Mouse (Mus musculus) midbrain, embryonic 16.5 days (tissue): ENCODE measurements around the gene Cldn34c1. TPM values are rescaled to one million over a fixed set of nuclear protein-coding genes. Genes with fewer than 3 reads are reported as not detected.
"Not testable (repeated sequence)": the region's sequence is repeated elsewhere in the genome, so short reads cannot be mapped to it uniquely, and the experiment has no call there.

Experiments
- ATAC-seq: fragments of 200-750 bp; cut with Nextera tagmentation; 2 replicates; pipeline ENCODE4 v1.8.0; 2017; ENCODE audit warnings: moderate TSS enrichment
- H3K27ac ChIP-seq: fragments of 300-500 bp; sonication (generic); 2 replicates; pipeline ENCODE4 v1.5.1; 2014; ENCODE audit warnings: mild to moderate bottlenecking, low read length, mixed read lengths
- H3K27me3 ChIP-seq: fragments of 300-500 bp; sonication (generic); 2 replicates; pipeline ENCODE4 v1.6.1; 2014; ENCODE audit warnings: low read depth, low read length, mixed read lengths; ENCODE audit not compliant: control insufficient read depth, insufficient read depth
- H3K36me3 ChIP-seq: fragments of 300-500 bp; sonication (generic); 2 replicates; pipeline ENCODE4 v1.6.1; 2014; ENCODE audit warnings: mild to moderate bottlenecking, low read length, moderate library complexity, mixed read lengths; ENCODE audit not compliant: control insufficient read depth, insufficient read depth
- H3K4me1 ChIP-seq: fragments of 300-500 bp; sonication (generic); 2 replicates; pipeline ENCODE4 v1.6.1; 2014; ENCODE audit warnings: mild to moderate bottlenecking, low read length, mixed read lengths; ENCODE audit not compliant: control insufficient read depth, insufficient read depth
- H3K4me2 ChIP-seq: fragments of 300-500 bp; sonication (generic); 2 replicates; pipeline ENCODE4 v1.6.1; 2014; ENCODE audit warnings: mild to moderate bottlenecking, low read length, mixed read lengths
- H3K4me3 ChIP-seq: fragments of 300-500 bp; sonication (generic); 2 replicates; pipeline ENCODE4 v1.5.1; 2014; ENCODE audit warnings: low read depth, mild to moderate bottlenecking, low read length, moderate library complexity, mixed read lengths
- H3K9ac ChIP-seq: fragments of 300-500 bp; sonication (generic); 2 replicates; pipeline ENCODE4 v1.6.1; 2014; ENCODE audit warnings: low read depth, low read length, mixed read lengths
- H3K9me3 ChIP-seq: fragments of 300-500 bp; sonication (generic); replicated peaks from 2 replicates; pipeline ENCODE4 v1.6.1; 2014; ENCODE audit warnings: mild to moderate bottlenecking, low read length, mixed read lengths; ENCODE audit not compliant: control insufficient read depth, poor library complexity, severe bottlenecking
- WGBS: fragments of 180-500 bp; shearing (Covaris S2); extraction: QIAGEN DNeasy Blood & Tissue Kit; methylation state at CpG from one replicate; pipeline ENCODE4 v1.1.7; 2014; 5-methylcytosine and 5-hydroxymethylcytosine counted together
- polyA plus RNA-seq: library from polyadenylated mRNA; unstranded; fragments of >200 nt; fragmentation: Nextera tagmentation; extraction: Ambion mirVana; gene quantifications from 2 replicates; pipeline ENCODE4 v1.2.1, GENCODE M21; 2015

Gene Cldn34c1
- 29.5 and 34.2 TPM in 2 replicates for polyA plus RNA-seq

GRCm38 (mm10) chrX:123103291-123104260 lies at the start of gene Cldn34c1:
Cldn34c1 (plus strand) TSS chrX:123103495.
- 7% methylated on average over 55 of the region's 66 CpGs for WGBS
- Histone ChIP-seq H3K27ac (peak within 1 kb of the TSS; percentile 93), H3K9ac (peak within 1 kb of the TSS; percentile 76), H3K4me2 (peak within 1 kb of the TSS; percentile 53), H3K4me1 (no peaks in the 10 kb centered on the region), H3K36me3 (no peaks in the 10 kb centered on the region), H3K4me3 (peak within 1 kb of the TSS; percentile 59), H3K9me3 (no peaks in the 10 kb centered on the region), H3K27me3 (no peaks in the 10 kb centered on the region)
- peak; percentile 99 for ATAC-seq

GRCm38 (mm10) chrX:123087441-123087840 lies 15.9 kb upstream of the Cldn34c1 start:
- Histone ChIP-seq H3K36me3 (no peaks in the 10 kb centered on the region), H3K9me3 (no peaks in the 10 kb centered on the region), H3K4me3 (no peak overlapping the region), H3K9ac (no peak overlapping the region), H3K27me3 (no peaks in the 10 kb centered on the region), H3K4me1 (no peaks in the 10 kb centered on the region), H3K27ac (no peak overlapping the region), H3K4me2 (no peak overlapping the region)
- no peak for ATAC-seq
- WGBS, result 85% methylated on average over 3 of the region's 3 CpGs

- H3K4me1 ChIP-seq, H3K27me3 ChIP-seq, H3K9me3 ChIP-seq, H3K36me3 ChIP-seq: not testable (repeated sequence)
- peak overlapping the region; percentile 93 for H3K27ac ChIP-seq
- H3K9ac ChIP-seq, result peak overlapping the region; percentile 76
- peak overlapping the region; percentile 53 for H3K4me2 ChIP-seq
- peak overlapping the region; percentile 59 for H3K4me3 ChIP-seq
- peak; percentile 56; the same call in 1 of the 2 replicates for ATAC-seq
- WGBS, result 21% methylated on average over 5 of the region's 5 CpGs
Measured at GRCm38 (mm10) chrX:123102806-123103205, 489 bp upstream of the Cldn34c1 start.

GRCm38 (mm10) chrX:123104692-123105091 lies 1.4 kb downstream of the Cldn34c1 start:
- peak overlapping the region; percentile 59 for H3K4me3 ChIP-seq
- H3K4me2 ChIP-seq, result peak overlapping the region; percentile 53
- not testable (repeated sequence) for H3K27me3 ChIP-seq, H3K4me1 ChIP-seq, H3K9ac ChIP-seq, H3K36me3 ChIP-seq, ATAC-seq, H3K9me3 ChIP-seq
- WGBS, result 16% methylated on average over 7 of the region's 7 CpGs
- peak overlapping the region; percentile 93 for H3K27ac ChIP-seq

GRCm38 (mm10) chrX:123222381-123222780 lies 119.1 kb downstream of the Cldn34c1 start, which contains the start of gene Srsx:
Srsx (minus strand) TSS chrX:123222481.
- not testable (repeated sequence) for H3K9ac ChIP-seq, H3K9me3 ChIP-seq, H3K27ac ChIP-seq, ATAC-seq, H3K36me3 ChIP-seq, H3K27me3 ChIP-seq, H3K4me2 ChIP-seq, H3K4me1 ChIP-seq, H3K4me3 ChIP-seq
- WGBS, result no CpG with 5 or more reads among the region's 1 CpGs

Other genes with a start within 250 kb of the Cldn34c1 start
- not detected in 2 replicates for gene Gm17521, start 73.8 kb upstream of the Cldn34c1 start, polyA plus RNA-seq
- not detected in 2 replicates for gene Srsx, start 119.0 kb downstream of the Cldn34c1 start, polyA plus RNA-seq
- gene Gm17577, start 143.4 kb downstream of the Cldn34c1 start, polyA plus RNA-seq, result not detected in 2 replicates